Mouse (Mus musculus) G1E (cell line): ENCODE data around the gene Slc4a4.

Source experiments
- CTCF ChIP-seq: IDR thresholded peaks from 2 replicates; pipeline ENCODE4 v1.5.1; 2012; ENCODE audit warnings: low read depth, low read length, inconsistent platforms, mixed read lengths
- GATA1 ChIP-seq: IDR thresholded peaks from 2 replicates; pipeline ENCODE4 v1.6.1; 2012; ENCODE audit warnings: borderline replicate concordance, low read length, inconsistent platforms, mixed read lengths
- TAL1 ChIP-seq: conservative IDR thresholded peaks from 2 replicates; pipeline ENCODE4 v1.6.1; 2012; ENCODE audit warnings: low read depth, low read length, inconsistent platforms, mixed read lengths

DNA sequence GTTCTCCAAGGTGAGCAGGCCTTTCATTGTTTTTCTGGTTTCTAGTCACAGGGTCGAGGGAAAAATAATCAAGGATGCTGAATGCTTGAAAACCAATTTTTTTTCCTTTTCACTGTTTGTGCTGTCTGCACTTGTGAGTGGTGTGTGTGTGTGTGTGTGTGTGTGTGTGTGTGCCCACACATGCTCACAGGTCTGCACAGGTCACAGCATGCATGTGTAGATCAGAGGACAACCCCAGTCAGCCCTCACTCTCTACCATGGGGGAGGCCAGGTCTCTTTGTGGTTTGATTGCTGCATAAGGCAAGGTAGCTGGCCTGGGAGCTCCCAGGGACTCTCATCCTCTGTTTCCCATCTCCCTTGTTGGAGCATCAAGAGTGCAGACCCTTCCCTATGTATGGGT is 16.9 kb downstream of the Slc4a4 start:
- TF ChIP-seq CTCF: no peak
- no peak for TF ChIP-seq GATA1
- no peak for TF ChIP-seq TAL1
